Mouse (Mus musculus) limb, embryonic 10.5 days (tissue): ENCODE measurements at regions not wholly inside any gene's neighbourhood (a gene's known extent, or its start where the extent isn't known, plus 50 kb on each side); places are given as distances from the start of the nearest gene placed in this dataset.

Experiments
- DNase-seq: peaks from one replicate; pipeline ENCODE4 v3.0.0-alpha.2; 2017; ENCODE audit warnings: low spot score
- H3K27ac ChIP-seq: fragments of 300-500 bp; sonication (generic); 2 replicates; pipeline ENCODE4 v1.5.1; 2016; ENCODE audit warnings: mild to moderate bottlenecking
- H3K27me3 ChIP-seq: fragments of 300-500 bp; sonication (generic); 2 replicates; pipeline ENCODE4 v1.6.1; 2016; ENCODE audit warnings: low read depth, mild to moderate bottlenecking; ENCODE audit not compliant: poor library complexity, severe bottlenecking
- H3K36me3 ChIP-seq: fragments of 300-500 bp; sonication (generic); 2 replicates; pipeline ENCODE4 v1.6.1; 2016; ENCODE audit warnings: mild to moderate bottlenecking, moderate library complexity
- H3K4me1 ChIP-seq: fragments of 300-500 bp; sonication (generic); 2 replicates; pipeline ENCODE4 v1.6.1; 2016
- H3K4me3 ChIP-seq: fragments of 300-500 bp; sonication (generic); 2 replicates; pipeline ENCODE4 v1.5.1; 2016; ENCODE audit warnings: mild to moderate bottlenecking, moderate library complexity
- H3K9me3 ChIP-seq: fragments of 300-500 bp; sonication (generic); replicated peaks from 2 replicates; pipeline ENCODE4 v1.6.1; 2016; ENCODE audit warnings: mild to moderate bottlenecking
- WGBS: fragments of 180-500 bp; shearing (Covaris S2); methylation state at CpG from one replicate; pipeline ENCODE4 v1.1.7; 2016; 5-methylcytosine and 5-hydroxymethylcytosine counted together

GRCm38 (mm10) chr6:148623119-148623770, 179.1 kb upstream of the Tmtc1 start:
- no peaks in the 10 kb centered on the region for H3K4me1 ChIP-seq
- H3K27me3 ChIP-seq: no peaks in the 10 kb centered on the region
- DNase-seq: no peak
- H3K36me3 ChIP-seq: no peaks in the 10 kb centered on the region
- H3K4me3 ChIP-seq: no peak overlapping the region
- no peaks in the 10 kb centered on the region for H3K9me3 ChIP-seq
- H3K27ac ChIP-seq: no peak overlapping the region
- 93% methylated on average over 2 of the region's 2 CpGs for WGBS

GRCm38 (mm10) chr6:148620034-148620433, 175.8 kb upstream of the Tmtc1 start:
- H3K9me3 ChIP-seq: no peaks in the 10 kb centered on the region
- H3K4me3 ChIP-seq: no peak overlapping the region
- H3K4me1 ChIP-seq: 0 out of 2 replicates have a peak, but pooled peaks cover 2% of the 10 kb centered on the region
- no peaks in the 10 kb centered on the region for H3K36me3 ChIP-seq
- no peaks in the 10 kb centered on the region for H3K27me3 ChIP-seq
- whole genome bisulfite sequencing: 76% methylated on average over 1 of the region's 1 CpGs
- no peak overlapping the region for H3K27ac ChIP-seq
- DNase-seq: no peak

GRCm38 (mm10) chr6:148615931-148616330, 171.7 kb upstream of the Tmtc1 start:
- Histone ChIP-seq H3K9me3 (no peaks in the 10 kb centered on the region), H3K4me1 (peaks cover 8% of the 10 kb centered on the region; the same call in 1 of the 2 replicates), H3K27ac (no peak overlapping the region), H3K36me3 (no peaks in the 10 kb centered on the region), H3K4me3 (no peak overlapping the region), H3K27me3 (no peaks in the 10 kb centered on the region)
- no peak for DNase-seq
- 20% methylated on average over 4 of the region's 4 CpGs for WGBS

- WGBS: 42% methylated on average over 3 of the region's 3 CpGs
- Histone ChIP-seq H3K4me1 (peaks cover 8% of the 10 kb centered on the region; the same call in 1 of the 2 replicates), H3K36me3 (no peaks in the 10 kb centered on the region), H3K9me3 (no peaks in the 10 kb centered on the region), H3K27me3 (no peaks in the 10 kb centered on the region), H3K4me3 (no peak overlapping the region), H3K27ac (no peak overlapping the region)
- no peak for DNase-seq
Observed at GRCm38 (mm10) chr6:148615442-148615841, 171.3 kb upstream of the Tmtc1 start.

- no peaks in the 10 kb centered on the region for H3K4me1 ChIP-seq
- no peak overlapping the region for H3K4me3 ChIP-seq
- H3K36me3 ChIP-seq: no peaks in the 10 kb centered on the region
- H3K27me3 ChIP-seq: no peaks in the 10 kb centered on the region
- H3K9me3 ChIP-seq: no peaks in the 10 kb centered on the region
- no peak overlapping the region for H3K27ac ChIP-seq
- 88% methylated on average over 5 of the region's 5 CpGs for WGBS
- DNase-seq: no peak
Observed at GRCm38 (mm10) chr6:148608881-148609280, 164.7 kb upstream of the Tmtc1 start.

- H3K4me1 ChIP-seq: peaks cover 2% of the 10 kb centered on the region; the same call in 1 of the 2 replicates
- H3K36me3 ChIP-seq: no peaks in the 10 kb centered on the region
- no peak overlapping the region for H3K27ac ChIP-seq
- H3K9me3 ChIP-seq: no peaks in the 10 kb centered on the region
- H3K27me3 ChIP-seq: no peaks in the 10 kb centered on the region
- WGBS: 95% methylated on average over 1 of the region's 1 CpGs
- DNase-seq: no peak
- H3K4me3 ChIP-seq: no peak overlapping the region
Observed at GRCm38 (mm10) chr6:148605226-148605625, 161.0 kb upstream of the Tmtc1 start.

GRCm38 (mm10) chr6:148604790-148605189, 160.6 kb upstream of the Tmtc1 start:
- peaks cover 5% of the 10 kb centered on the region; the same call in 1 of the 2 replicates for H3K4me1 ChIP-seq
- no peak for DNase-seq
- no peaks in the 10 kb centered on the region for H3K27me3 ChIP-seq
- no peak overlapping the region for H3K27ac ChIP-seq
- no peak overlapping the region for H3K4me3 ChIP-seq
- no peaks in the 10 kb centered on the region for H3K36me3 ChIP-seq
- H3K9me3 ChIP-seq: no peaks in the 10 kb centered on the region
- WGBS: 0% methylated on average over 1 of the region's 1 CpGs

GRCm38 (mm10) chr6:148603878-148604277, 159.7 kb upstream of the Tmtc1 start:
- H3K4me3 ChIP-seq: no peak overlapping the region
- 89% methylated on average over 2 of the region's 2 CpGs for WGBS
- H3K27ac ChIP-seq: no peak overlapping the region
- H3K36me3 ChIP-seq: no peaks in the 10 kb centered on the region
- no peak for DNase-seq
- H3K9me3 ChIP-seq: no peaks in the 10 kb centered on the region
- peaks cover 14% of the 10 kb centered on the region for H3K4me1 ChIP-seq
- H3K27me3 ChIP-seq: no peaks in the 10 kb centered on the region

GRCm38 (mm10) chr6:148603460-148603859, 159.3 kb upstream of the Tmtc1 start:
- H3K27me3 ChIP-seq: no peaks in the 10 kb centered on the region
- WGBS: 76% methylated on average over 4 of the region's 4 CpGs

GRCm38 (mm10) chr6:148602894-148603293, 158.7 kb upstream of the Tmtc1 start:
- Histone ChIP-seq H3K4me1 (peaks cover 24% of the 10 kb centered on the region), H3K4me3 (no peak overlapping the region)

More at GRCm38 (mm10) chr6:148603460-148603859, 159.3 kb upstream of the Tmtc1 start:
- Histone ChIP-seq H3K27ac (no peak overlapping the region), H3K4me1 (peaks cover 18% of the 10 kb centered on the region), H3K9me3 (no peaks in the 10 kb centered on the region), H3K4me3 (no peak overlapping the region), H3K36me3 (no peaks in the 10 kb centered on the region)
- DNase-seq: no peak

GRCm38 (mm10) chr6:148600934-148601333, 156.7 kb upstream of the Tmtc1 start:
- Histone ChIP-seq H3K27ac (no peak overlapping the region), H3K4me3 (no peak overlapping the region), H3K27me3 (no peaks in the 10 kb centered on the region), H3K4me1 (peaks cover 31% of the 10 kb centered on the region), H3K36me3 (no peaks in the 10 kb centered on the region), H3K9me3 (no peaks in the 10 kb centered on the region)
- DNase-seq: no peak
- 61% methylated on average over 2 of the region's 2 CpGs for WGBS

More at GRCm38 (mm10) chr6:148602894-148603293, 158.7 kb upstream of the Tmtc1 start:
- no peak for DNase-seq
- peak overlapping the region; percentile 30; the same call in 1 of the 2 replicates for H3K27ac ChIP-seq
- no peaks in the 10 kb centered on the region for H3K9me3 ChIP-seq
- H3K36me3 ChIP-seq: no peaks in the 10 kb centered on the region
- 81% methylated on average over 2 of the region's 2 CpGs for WGBS
- H3K27me3 ChIP-seq: no peaks in the 10 kb centered on the region

- peaks cover 31% of the 10 kb centered on the region for H3K4me1 ChIP-seq
- WGBS: 58% methylated on average over 4 of the region's 4 CpGs
- H3K27ac ChIP-seq: peak overlapping the region; percentile 76
- no peaks in the 10 kb centered on the region for H3K36me3 ChIP-seq
- no peaks in the 10 kb centered on the region for H3K27me3 ChIP-seq
- DNase-seq: no peak
- no peak overlapping the region for H3K4me3 ChIP-seq
- no peaks in the 10 kb centered on the region for H3K9me3 ChIP-seq
Observed at GRCm38 (mm10) chr6:148599473-148599872, 155.3 kb upstream of the Tmtc1 start.

GRCm38 (mm10) chr6:148598746-148599337, 154.7 kb upstream of the Tmtc1 start:
- WGBS: 2% methylated on average over 16 of the region's 16 CpGs
- Histone ChIP-seq H3K27me3 (no peaks in the 10 kb centered on the region), H3K27ac (peak overlapping the region; percentile 76), H3K9me3 (no peaks in the 10 kb centered on the region), H3K4me3 (peak overlapping the region; percentile 43), H3K4me1 (peaks cover 31% of the 10 kb centered on the region), H3K36me3 (no peaks in the 10 kb centered on the region)
- DNase-seq: peak; percentile 58
